Mouse (Mus musculus): Measurements from ENCODE around the gene Prl2a1.
"Not testable (repeated sequence)": the region's sequence is repeated elsewhere in the genome, so short reads cannot be mapped to it uniquely, and the experiment has no call there.

Gene Prl2a1

GRCm38 (mm10) chr13:27801354-27801753 is at the start of gene Prl2a1:
TSS of gene Prl2a1 (plus strand) at chr13:27801654.
- no peak for DNase-seq

GRCm38 (mm10) chr13:27780704-27781103 is 20.8 kb upstream of the Prl2a1 start, which contains the start of gene Prl7c1:
TSS of gene Prl7c1 (minus strand) at chr13:27780804.
- not testable (repeated sequence) for DNase-seq

GRCm38 (mm10) chr13:27799303-27799702 is 2.2 kb upstream of the Prl2a1 start:
- no peak for DNase-seq

- DNase-seq: no peak
Observed at GRCm38 (mm10) chr13:27802765-27803164, 1.3 kb downstream of the Prl2a1 start.

GRCm38 (mm10) chr13:27849042-27849441 is 47.6 kb downstream of the Prl2a1 start, which contains the start of gene Prl2c1:
TSS of gene Prl2c1 (plus strand) at chr13:27849342.
- DNase-seq: no peak

Measured in lung, postnatal 4 days (tissue).